Mouse (Mus musculus): ENCODE results near the gene Jaml. TPM values are rescaled to one million over a fixed set of nuclear protein-coding genes. Genes with fewer than 3 reads are reported as not detected.

Gene Jaml
- total RNA-seq, 1 experiment from 2014 or later: 1.7 TPM

GRCm38 (mm10) chr9:45062677-45063076 lies 16.3 kb upstream of the Jaml start:
- 0 out of 4 replicates have a peak, but pooled peaks have one; percentile 17 to 21 for ATAC-seq (replicated peaks in 1 of 2; ENCODE audit: insufficient read depth in 1 of 2, low FRiP score in 2 of 2, low TSS enrichment in 1 of 2, low read depth in 1 of 2, poor library complexity in 2 of 2, severe bottlenecking in 2 of 2)

GRCm38 (mm10) chr9:45064421-45064820 lies 14.6 kb upstream of the Jaml start:
- peak in 1 of 2 experiments; percentile 69; a peak in 1 of 4 replicates for ATAC-seq (replicated peaks in 1 of 2; ENCODE audit: insufficient read depth in 1 of 2, low FRiP score in 2 of 2, low TSS enrichment in 1 of 2, low read depth in 1 of 2, poor library complexity in 2 of 2, severe bottlenecking in 2 of 2)

- ATAC-seq (replicated peaks in 1 of 2; ENCODE audit: insufficient read depth in 1 of 2, low FRiP score in 2 of 2, low TSS enrichment in 1 of 2, low read depth in 1 of 2, poor library complexity in 2 of 2, severe bottlenecking in 2 of 2): no peak
Observed at GRCm38 (mm10) chr9:45066735-45067134, 12.2 kb upstream of the Jaml start.

- no peak for ATAC-seq (replicated peaks in 1 of 2; ENCODE audit: insufficient read depth in 1 of 2, low FRiP score in 2 of 2, low TSS enrichment in 1 of 2, low read depth in 1 of 2, poor library complexity in 2 of 2, severe bottlenecking in 2 of 2)
Observed at GRCm38 (mm10) chr9:45071800-45072199, 7.2 kb upstream of the Jaml start.

- no peak for ATAC-seq (replicated peaks in 1 of 2; ENCODE audit: insufficient read depth in 1 of 2, low FRiP score in 2 of 2, low TSS enrichment in 1 of 2, low read depth in 1 of 2, poor library complexity in 2 of 2, severe bottlenecking in 2 of 2)
Observed at GRCm38 (mm10) chr9:45077859-45078258, 1.1 kb upstream of the Jaml start.

GRCm38 (mm10) chr9:45083132-45083531 lies 4.1 kb downstream of the Jaml start:
- ATAC-seq (replicated peaks in 1 of 2; ENCODE audit: insufficient read depth in 1 of 2, low FRiP score in 2 of 2, low TSS enrichment in 1 of 2, low read depth in 1 of 2, poor library complexity in 2 of 2, severe bottlenecking in 2 of 2): no peak

GRCm38 (mm10) chr9:45084556-45084955 lies 5.6 kb downstream of the Jaml start:
- ATAC-seq (replicated peaks in 1 of 2; ENCODE audit: insufficient read depth in 1 of 2, low FRiP score in 2 of 2, low TSS enrichment in 1 of 2, low read depth in 1 of 2, poor library complexity in 2 of 2, severe bottlenecking in 2 of 2): peak; percentile 27 to 53; a peak in 1 of 4 replicates

GRCm38 (mm10) chr9:45085741-45086690 lies 7.0 kb downstream of the Jaml start:
- peak; percentile 29 to 56; a peak in 1 of 4 replicates for ATAC-seq (replicated peaks in 1 of 2; ENCODE audit: insufficient read depth in 1 of 2, low FRiP score in 2 of 2, low TSS enrichment in 1 of 2, low read depth in 1 of 2, poor library complexity in 2 of 2, severe bottlenecking in 2 of 2)

- no peak for ATAC-seq (replicated peaks in 1 of 2; ENCODE audit: insufficient read depth in 1 of 2, low FRiP score in 2 of 2, low TSS enrichment in 1 of 2, low read depth in 1 of 2, poor library complexity in 2 of 2, severe bottlenecking in 2 of 2)
Observed at GRCm38 (mm10) chr9:45088040-45088439, 9.1 kb downstream of the Jaml start.

GRCm38 (mm10) chr9:45090811-45091210 lies 11.8 kb downstream of the Jaml start:
- no peak for ATAC-seq (replicated peaks in 1 of 2; ENCODE audit: insufficient read depth in 1 of 2, low FRiP score in 2 of 2, low TSS enrichment in 1 of 2, low read depth in 1 of 2, poor library complexity in 2 of 2, severe bottlenecking in 2 of 2)

GRCm38 (mm10) chr9:45092641-45093040 lies 13.7 kb downstream of the Jaml start:
- ATAC-seq (replicated peaks in 1 of 2; ENCODE audit: insufficient read depth in 1 of 2, low FRiP score in 2 of 2, low TSS enrichment in 1 of 2, low read depth in 1 of 2, poor library complexity in 2 of 2, severe bottlenecking in 2 of 2): no peak

GRCm38 (mm10) chr9:45095149-45095937 lies 16.4 kb downstream of the Jaml start:
- ATAC-seq (replicated peaks in 1 of 2; ENCODE audit: insufficient read depth in 1 of 2, low FRiP score in 2 of 2, low TSS enrichment in 1 of 2, low read depth in 1 of 2, poor library complexity in 2 of 2, severe bottlenecking in 2 of 2): peak in 1 of 2 experiments; percentile 38; a peak in 1 of 4 replicates

GRCm38 (mm10) chr9:45097877-45098276 lies 18.9 kb downstream of the Jaml start:
- ATAC-seq (replicated peaks in 1 of 2; ENCODE audit: insufficient read depth in 1 of 2, low FRiP score in 2 of 2, low TSS enrichment in 1 of 2, low read depth in 1 of 2, poor library complexity in 2 of 2, severe bottlenecking in 2 of 2): no peak

- peak; percentile 83 to 90 for ATAC-seq (replicated peaks in 1 of 2; ENCODE audit: insufficient read depth in 1 of 2, low FRiP score in 2 of 2, low TSS enrichment in 1 of 2, low read depth in 1 of 2, poor library complexity in 2 of 2, severe bottlenecking in 2 of 2)
Observed at GRCm38 (mm10) chr9:45098426-45098825, 19.4 kb downstream of the Jaml start.

- ATAC-seq (replicated peaks in 1 of 2; ENCODE audit: insufficient read depth in 1 of 2, low FRiP score in 2 of 2, low TSS enrichment in 1 of 2, low read depth in 1 of 2, poor library complexity in 2 of 2, severe bottlenecking in 2 of 2): no peak
Observed at GRCm38 (mm10) chr9:45102528-45102927, 23.5 kb downstream of the Jaml start.

GRCm38 (mm10) chr9:45103211-45103979 lies 24.4 kb downstream of the Jaml start:
- no peak for ATAC-seq (replicated peaks in 1 of 2; ENCODE audit: insufficient read depth in 1 of 2, low FRiP score in 2 of 2, low TSS enrichment in 1 of 2, low read depth in 1 of 2, poor library complexity in 2 of 2, severe bottlenecking in 2 of 2)

- ATAC-seq (replicated peaks in 1 of 2; ENCODE audit: insufficient read depth in 1 of 2, low FRiP score in 2 of 2, low TSS enrichment in 1 of 2, low read depth in 1 of 2, poor library complexity in 2 of 2, severe bottlenecking in 2 of 2): no peak
Observed at GRCm38 (mm10) chr9:45105596-45106374, 26.8 kb downstream of the Jaml start.

All from hematopoietic stem cell, adult 5-6 weeks (primary cell).